Mouse (Mus musculus): Measurements from ENCODE around the gene Ccdc70.
A peak's percentile ranks its signal among the peaks of the same experiment; 100 is the strongest.
"Not testable (repeated sequence)": the region's sequence is repeated elsewhere in the genome, so short reads cannot be mapped to it uniquely, and the experiment has no call there.

Ccdc70 gene

DNA sequence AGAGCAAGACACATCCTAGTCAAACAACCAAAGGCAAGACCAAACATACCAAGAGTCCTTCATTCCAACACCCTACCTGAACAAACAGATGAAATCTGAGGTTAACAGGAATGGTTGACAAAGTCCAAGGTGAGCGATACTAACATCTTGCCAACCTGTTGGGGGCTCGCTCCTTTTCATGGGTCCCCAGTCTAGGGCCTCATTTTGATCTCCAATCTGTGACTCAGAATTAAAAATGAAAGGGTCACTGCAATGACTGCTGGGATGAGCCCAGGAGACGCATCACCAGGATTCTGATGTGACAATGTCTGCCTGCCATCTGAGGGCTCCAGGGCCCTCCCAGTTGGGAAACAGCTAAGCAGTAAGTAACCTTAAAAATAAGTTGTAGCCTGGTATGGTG, at the start of gene Ccdc70:
Gene Ccdc70 (plus strand): TSS at position 301 of the 400 bp plus-strand sequence.
- no peak for DNase-seq (ENCODE audit: low read depth, low spot score)

DNA sequence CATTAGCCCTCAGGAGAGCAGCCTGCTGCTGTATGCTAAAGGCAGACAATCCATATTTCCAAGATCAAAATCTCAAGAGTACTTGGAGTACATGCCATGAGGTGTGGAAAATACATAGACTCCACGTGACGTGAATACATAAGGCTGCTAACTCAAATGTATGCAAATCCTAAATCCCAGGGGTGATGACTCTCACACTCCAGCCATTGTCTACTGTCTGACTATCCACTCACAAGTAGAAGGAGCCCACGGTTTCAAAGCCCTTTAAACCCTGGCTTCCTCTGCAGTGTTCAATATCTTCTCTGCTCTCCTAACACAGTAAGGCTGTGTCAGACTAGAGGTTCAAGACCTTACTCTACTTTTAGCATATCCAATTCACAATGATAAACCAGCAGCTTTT, 38.8 kb upstream of the Ccdc70 start:
- not testable (repeated sequence) for DNase-seq (ENCODE audit: low read depth, low spot score)

GRCm38 (mm10) chr8:21932610-21933009, 37.0 kb upstream of the Ccdc70 start, which contains the start of gene Defb15:
Defb15 (minus strand) TSS chr8:21932710.
- DNase-seq (ENCODE audit: low read depth, low spot score), result no peak

- not testable (repeated sequence) for DNase-seq (ENCODE audit: low read depth, low spot score)
These were observed 31.5 kb upstream of the Ccdc70 start, which contains the start of gene Defb35 for GRCm38 (mm10) chr8:21938052-21938451. Defb35 (plus strand) TSS chr8:21938352.

DNA sequence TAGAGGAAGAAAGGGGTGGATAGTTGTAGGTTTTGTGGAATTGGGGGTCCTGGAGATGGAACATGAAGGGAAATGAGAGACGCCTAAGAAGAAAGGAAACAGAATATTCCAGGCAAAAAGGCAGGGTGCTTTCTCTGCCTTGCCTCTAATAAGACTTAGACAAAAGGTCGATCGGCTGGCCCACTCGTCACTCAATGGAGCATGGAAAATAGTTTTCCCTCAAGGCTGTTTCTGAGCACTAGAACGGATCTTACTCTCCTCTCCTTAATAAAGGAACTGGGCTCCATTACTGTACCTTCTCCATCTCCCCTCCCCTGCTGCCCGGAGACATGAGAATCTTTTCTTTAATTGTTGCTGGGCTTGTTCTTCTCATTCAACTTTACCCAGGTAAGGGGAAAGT, 23.1 kb upstream of the Ccdc70 start, which contains the start of gene Defb13:
Gene Defb13 (plus strand): TSS at position 301 of the 400 bp plus-strand sequence.
- DNase-seq (ENCODE audit: low read depth, low spot score), result no peak

DNA sequence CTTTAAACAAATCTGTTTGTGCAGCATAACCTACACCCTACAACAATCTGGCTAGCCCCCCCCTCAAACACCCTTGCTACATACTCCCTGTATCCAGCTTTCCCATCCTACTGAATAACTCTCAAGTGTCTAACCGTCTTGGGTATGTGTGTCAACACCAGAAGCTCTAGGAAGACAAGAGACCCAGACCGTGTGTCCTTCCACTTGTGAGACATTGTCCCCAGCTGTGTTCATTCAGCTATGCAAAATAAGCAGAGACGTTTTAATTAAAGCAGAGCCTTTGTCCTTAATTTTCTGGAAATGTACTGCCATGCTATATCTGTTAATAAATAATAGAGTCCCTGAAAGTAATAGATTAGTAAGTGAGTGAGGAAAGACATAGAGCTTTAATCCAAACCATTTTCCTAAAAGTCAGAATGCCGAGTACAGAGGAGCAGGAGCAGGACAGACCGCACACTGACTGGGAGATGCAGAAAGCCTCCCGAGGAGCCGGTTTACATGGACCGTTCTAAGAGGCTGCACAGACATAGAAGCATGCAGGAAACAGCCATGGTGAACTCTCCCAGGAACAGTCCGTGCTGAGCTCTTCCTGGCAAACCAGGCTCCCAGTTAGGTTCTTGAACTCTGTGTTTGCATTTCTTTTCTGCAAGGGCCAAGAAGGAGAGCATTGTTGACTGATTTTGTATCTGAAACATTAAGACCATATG, 22.1 kb upstream of the Ccdc70 start:
- no peak for DNase-seq (ENCODE audit: low read depth, low spot score)

DNA sequence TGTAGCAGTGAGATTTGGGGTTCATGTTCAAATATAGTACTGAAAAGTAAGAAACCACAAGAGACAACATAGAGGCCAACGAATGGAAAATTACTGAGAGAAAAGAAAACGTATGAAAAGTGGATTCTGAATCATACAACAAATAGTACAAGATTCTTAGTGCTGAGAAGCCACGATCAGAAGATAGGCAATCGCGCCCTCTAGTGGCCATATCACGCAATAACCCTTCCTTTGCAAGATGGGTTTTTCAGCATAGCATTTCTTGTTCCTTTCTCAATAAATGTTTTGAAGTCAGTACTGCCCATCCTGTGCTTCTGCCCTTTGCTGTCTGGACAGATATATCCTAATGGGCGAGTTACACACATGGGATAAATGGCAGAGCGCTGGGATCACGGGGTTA, 14.3 kb upstream of the Ccdc70 start:
- peak; percentile 71 for DNase-seq (ENCODE audit: low read depth, low spot score)

GRCm38 (mm10) chr8:21956336-21956735, 13.2 kb upstream of the Ccdc70 start:
- DNase-seq (ENCODE audit: low read depth, low spot score), result no peak

DNA sequence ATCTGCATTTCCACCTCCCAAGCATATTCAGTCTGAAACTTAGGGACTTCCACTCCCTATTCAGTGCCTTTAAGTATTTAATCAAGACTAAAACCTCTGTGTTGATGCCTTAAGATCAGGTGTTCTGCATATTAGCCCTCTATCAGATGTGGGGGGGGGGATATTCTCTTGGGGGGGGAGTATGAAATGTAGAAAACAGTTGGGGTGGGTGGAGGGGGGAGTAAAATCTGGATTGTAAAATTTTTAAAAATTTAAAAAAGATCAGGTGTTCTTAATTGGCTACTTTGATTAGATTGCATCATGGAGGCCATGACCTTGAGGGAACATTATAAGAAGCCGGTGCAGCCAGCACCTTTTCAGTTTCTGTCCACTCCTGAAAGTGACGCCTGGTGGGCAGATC, 11.2 kb upstream of the Ccdc70 start, which contains the start of gene Fam90a1a:
Gene Fam90a1a (plus strand): TSS at position 301 of the 400 bp plus-strand sequence.
- no peak for DNase-seq (ENCODE audit: low read depth, low spot score)

GRCm38 (mm10) chr8:21966646-21967045, 2.9 kb upstream of the Ccdc70 start:
- no peak for DNase-seq (ENCODE audit: low read depth, low spot score)

DNA sequence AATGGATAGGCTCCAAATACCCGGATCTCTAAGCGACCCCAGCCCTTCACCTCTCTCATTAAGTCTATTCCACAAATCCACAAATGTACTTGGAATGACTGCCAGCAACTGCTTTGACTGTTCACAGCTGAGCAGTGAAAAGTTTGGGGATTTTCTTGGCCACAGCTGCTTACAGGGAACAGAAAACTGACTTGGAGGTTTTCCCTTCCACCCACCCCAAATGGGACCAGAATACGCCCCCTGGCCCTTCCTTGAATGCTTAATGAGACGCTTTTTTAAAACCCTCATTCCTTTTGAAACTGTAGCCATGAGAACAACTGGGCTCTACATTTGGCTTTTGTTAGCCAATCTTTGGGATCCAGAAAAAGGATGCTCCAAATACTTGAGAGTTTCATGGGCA, 8.6 kb downstream of the Ccdc70 start:
- DNase-seq (ENCODE audit: low read depth, low spot score), result no peak

DNA sequence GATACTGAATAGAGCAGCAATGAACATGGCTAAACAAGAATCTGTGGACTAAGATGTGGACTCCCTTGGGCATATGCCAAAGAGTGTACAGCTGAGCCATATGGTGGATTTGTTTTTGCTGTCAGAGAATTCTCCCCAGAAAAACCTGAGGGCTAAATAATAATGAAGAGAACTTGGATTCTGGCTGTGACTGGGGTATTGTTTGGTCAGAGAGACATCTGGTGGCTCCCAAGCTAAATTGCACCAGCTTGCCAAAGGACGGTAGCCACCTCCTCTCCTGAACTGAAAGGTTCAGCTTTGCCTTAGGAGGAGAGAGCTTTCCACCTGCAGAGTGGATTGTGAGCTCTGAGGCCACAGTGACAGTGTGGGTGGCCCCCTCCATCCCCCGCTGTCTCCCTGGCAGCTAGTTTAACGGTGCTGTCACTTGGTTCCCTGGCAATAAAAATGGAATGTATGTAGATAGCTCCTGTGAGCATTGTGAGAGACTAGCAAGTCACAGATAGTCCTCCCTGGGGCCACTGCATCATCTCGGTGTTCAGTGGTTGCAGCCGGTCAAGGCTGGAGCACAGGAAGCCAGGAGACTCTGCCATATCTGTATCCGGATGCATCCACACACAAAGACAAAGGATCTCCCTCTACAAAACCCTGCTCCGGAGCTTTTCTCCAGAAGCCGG, 12.2 kb downstream of the Ccdc70 start:
- peak; percentile 27 for DNase-seq (ENCODE audit: low read depth, low spot score)

GRCm38 (mm10) chr8:21992184-21992583, 22.6 kb downstream of the Ccdc70 start:
- DNase-seq (ENCODE audit: low read depth, low spot score), result peak; percentile 55

DNA sequence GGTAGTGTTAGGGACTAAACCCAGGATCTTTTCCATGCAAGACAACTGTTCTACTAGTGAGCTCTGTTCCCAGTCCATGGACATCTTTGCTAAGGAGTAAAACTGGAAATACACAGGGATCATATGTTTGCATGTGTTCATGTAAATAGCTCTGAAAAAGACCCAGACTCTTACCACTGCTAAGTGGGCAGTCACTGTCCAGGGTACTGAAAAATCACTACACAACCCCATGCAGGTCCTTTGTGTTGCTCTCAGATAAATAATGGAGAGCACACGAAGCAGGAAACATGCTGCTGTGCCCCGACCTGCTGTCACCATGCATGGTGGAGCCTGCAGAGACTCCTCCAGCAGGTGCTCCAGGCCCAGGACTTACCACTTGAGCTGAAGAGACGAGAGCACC, 25.6 kb downstream of the Ccdc70 start:
- peak; percentile 14 for DNase-seq (ENCODE audit: low read depth, low spot score)

DNA sequence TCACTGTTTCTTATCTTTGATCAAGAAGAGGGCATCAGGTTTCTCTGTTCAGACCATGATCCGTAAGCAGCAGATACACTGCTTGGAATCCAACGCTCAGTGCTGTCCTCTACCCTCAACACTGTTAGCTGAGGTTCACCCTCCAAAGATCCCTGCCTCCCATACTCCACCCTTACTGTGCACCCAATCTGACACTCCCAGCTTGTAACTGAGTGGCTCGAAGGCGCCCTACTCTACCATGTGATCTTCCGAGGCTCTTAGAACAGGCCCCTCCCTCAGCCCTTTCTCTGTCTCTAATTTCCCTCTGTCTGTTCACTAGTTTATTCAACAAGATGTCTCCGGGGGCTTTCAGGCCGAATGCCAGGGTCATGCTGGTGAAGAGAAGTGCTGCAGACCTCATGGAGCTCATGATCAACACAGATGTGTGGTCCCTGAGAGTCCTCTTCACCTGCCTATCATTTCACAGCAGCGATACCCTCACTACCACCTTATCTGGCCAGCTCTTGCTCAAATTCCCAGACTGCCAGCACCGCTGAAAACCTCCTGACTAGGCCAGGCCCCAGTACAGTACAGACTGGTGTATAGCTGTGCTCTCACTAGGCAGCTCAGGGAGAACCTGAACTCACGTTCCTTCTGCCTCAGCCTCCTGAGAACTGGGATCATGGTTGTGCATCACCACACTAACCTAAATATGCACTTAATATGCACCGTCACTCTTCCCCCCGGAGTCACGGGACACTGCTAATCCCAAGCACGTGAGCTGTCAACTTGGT, 35.4 kb downstream of the Ccdc70 start:
- no peak for DNase-seq (ENCODE audit: low read depth, low spot score)

GRCm38 (mm10) chr8:22006423-22006822, 36.8 kb downstream of the Ccdc70 start:
- no peak for DNase-seq (ENCODE audit: low read depth, low spot score)

DNA sequence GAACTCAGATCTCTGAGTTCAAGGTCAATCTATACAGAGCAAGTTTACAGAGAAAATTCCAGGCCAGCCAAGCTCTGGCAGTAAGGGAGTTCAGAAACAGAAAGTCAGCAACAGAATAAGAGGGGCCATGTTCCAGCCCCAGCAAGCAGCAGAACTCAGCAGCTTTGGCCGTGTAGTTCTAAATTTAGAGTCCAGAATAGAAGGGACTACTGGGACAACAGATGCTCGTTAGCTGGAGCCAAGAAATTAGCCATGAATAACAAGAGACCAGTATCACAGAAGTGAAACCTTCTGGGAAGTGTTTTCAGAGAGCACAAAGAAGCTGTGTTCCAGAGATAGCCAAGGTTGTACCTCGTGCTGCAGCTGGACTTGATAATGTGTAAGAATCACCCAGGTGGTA, 39.8 kb downstream of the Ccdc70 start:
- DNase-seq (ENCODE audit: low read depth, low spot score), result no peak

GRCm38 (mm10) chr8:22013034-22013707, 43.6 kb downstream of the Ccdc70 start:
- no peak for DNase-seq (ENCODE audit: low read depth, low spot score)

DNA sequence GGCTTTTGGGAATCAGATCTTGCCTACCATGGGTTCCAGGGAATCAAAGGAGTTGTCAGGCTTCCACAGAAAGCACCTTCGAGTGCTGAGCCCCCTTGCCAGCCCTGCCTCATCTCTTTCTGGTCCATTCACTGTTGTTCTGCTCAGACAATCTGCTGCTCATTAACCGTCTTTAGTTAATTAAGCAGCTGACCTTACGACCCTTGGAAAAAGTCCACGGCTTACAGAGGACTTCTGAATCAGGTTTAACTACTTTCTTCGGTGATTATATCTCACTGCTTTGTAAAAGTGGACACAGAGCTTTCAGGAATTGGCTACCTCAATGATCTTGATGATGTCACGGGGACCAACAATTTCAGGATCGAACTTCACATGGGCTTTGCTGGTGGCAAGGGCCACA, 48.2 kb downstream of the Ccdc70 start:
- no peak for DNase-seq (ENCODE audit: low read depth, low spot score)

DNA sequence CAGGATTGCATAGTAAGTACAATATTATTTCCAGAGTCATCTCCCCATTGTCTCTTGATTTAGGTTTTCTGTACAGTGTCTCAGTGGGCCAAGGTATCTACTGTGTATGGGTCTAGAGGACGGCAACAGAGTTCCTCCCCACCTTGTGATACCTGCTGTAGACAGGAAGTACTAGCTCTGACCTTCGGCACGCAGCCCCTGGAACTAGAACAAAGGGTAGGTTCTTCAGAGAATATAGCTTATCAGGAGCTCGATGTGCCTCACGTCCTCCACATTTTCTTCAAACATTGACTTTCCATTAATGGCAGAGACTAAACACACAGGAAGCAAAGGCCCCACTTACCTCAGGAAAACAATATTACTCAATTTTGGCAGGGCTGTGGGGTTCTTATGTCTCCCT, 49.9 kb downstream of the Ccdc70 start:
- DNase-seq (ENCODE audit: low read depth, low spot score), result no peak

DNA sequence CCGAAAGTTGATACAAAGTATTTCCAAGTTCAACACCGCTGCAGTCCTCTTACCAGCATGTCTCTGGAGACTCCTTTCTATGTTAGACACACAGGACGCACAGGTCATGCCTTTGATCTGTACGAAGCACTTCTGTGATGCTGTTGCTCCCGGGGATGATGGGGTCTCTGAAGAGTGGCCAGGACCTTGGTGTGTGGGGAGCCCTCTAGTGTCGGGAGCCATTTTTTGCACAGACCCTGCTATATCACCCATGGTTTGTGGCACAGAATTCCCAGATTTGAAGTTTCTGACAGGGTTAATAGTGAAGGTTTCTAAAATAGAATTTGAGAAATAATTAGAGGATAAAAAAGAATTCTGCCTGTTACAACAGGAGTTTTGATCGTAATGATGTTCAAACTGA, 52.7 kb downstream of the Ccdc70 start:
- no peak for DNase-seq (ENCODE audit: low read depth, low spot score)
